Mouse (Mus musculus) spleen, postnatal 4 days (tissue): ENCODE results near the gene St3gal3.
A peak's percentile ranks its signal among the peaks of the same experiment; 100 is the strongest.

ENCODE experiments used
- DNase-seq, 2 experiments: peaks; one replicate each; pipeline ENCODE4 v3.0.0; 2022; ENCODE audit warnings: low spot score in 2 of 2

The St3gal3 gene

GRCm38 (mm10) chr4:117928699-117929241, 205.9 kb downstream of the St3gal3 start:
- DNase-seq, result peak; percentile 80 to 85

GRCm38 (mm10) chr4:117928234-117928633, 206.5 kb downstream of the St3gal3 start:
- DNase-seq, result peak; percentile 29 to 76

DNA sequence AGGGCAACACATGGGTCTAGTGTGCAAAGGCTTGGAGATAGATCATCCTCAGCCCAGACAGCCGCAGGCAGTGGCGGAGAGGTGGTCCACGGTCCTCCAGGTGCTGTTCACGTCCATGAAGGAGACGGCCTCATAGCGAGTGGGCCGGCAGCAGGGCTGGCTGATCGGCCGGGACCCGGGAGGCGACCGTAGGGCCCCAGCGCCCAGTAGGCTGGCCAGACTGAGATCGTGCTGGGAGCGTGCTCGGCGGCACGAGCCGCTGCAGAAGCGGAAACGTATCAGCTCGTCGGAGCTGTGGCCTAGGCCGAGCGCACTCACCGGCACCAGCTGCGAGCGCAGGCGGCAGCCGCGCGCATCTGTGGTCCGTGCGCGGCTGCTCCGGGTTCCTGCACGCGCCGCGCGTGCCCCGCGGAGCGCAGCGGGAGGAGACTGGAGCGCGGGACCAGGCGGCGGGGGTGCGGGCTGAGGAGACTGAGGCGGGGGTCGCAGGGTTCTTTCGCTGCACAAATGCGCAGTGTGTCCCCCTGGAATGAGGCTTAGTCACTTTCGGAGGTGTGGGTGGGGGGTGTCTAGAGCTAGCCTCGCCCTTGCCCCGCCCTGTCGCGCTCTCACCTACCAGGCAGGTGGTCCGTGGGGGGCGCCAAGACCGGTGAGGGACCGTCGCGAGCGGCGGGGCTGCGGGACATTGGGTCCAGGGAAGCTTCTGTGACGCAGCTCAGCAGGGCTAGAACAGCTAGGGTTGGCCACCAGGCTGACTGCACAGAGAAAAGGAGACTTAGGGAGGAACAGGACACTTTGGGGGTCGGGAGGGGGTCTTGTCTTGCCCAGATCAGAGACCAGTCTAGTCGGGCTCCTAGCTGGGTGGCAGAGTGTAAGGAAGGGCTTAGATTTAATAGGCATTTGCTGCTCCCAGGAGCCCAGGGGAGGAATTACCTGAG, 207.9 kb downstream of the St3gal3 start:
- peak; percentile 28 to 75 for DNase-seq

- DNase-seq, result no peak
These were observed 209.8 kb downstream of the St3gal3 start for GRCm38 (mm10) chr4:117924916-117925315.

- DNase-seq, result no peak
These were observed 211.3 kb downstream of the St3gal3 start for GRCm38 (mm10) chr4:117923450-117923849.

GRCm38 (mm10) chr4:117921358-117921757, 213.4 kb downstream of the St3gal3 start:
- no peak for DNase-seq

DNA sequence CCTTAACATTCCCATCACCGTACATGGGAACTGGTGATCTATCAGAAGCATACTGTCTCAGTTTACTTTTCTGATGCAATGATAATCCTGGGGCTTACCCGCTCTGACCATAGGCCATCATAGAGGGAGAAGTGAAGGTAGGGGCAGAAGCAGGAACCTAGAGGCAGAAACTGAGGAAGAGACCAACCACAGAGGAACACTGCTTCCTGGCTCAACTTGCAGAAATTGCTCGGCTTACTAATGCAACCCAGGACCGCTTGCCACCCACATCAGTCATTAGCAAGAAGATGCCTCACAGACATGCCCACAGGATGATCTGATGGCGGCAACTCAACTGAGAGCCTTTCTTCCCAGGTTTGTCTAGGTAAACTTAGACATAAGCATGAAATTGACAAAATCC, 216.0 kb downstream of the St3gal3 start:
- DNase-seq, result no peak

DNA sequence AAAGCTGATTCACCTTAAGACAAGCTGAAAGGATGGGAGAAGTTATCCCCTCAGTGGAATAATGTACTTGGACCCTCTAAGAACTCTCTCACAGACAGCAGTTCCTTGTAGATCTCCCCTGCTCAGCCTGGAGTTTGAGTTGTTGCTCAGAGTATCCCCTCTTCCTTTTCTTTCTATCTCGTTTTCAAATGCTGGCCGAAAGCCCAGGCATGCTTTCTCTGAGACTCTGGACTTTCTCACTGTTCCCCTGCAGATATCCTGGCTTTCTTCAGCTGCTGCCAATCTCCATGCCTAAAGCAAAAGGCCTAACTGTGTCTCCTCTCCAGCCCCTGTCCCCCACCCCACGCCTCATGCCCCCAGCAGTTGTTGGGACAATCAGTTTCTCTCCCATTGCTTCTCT, 216.5 kb downstream of the St3gal3 start:
- no peak for DNase-seq

DNA sequence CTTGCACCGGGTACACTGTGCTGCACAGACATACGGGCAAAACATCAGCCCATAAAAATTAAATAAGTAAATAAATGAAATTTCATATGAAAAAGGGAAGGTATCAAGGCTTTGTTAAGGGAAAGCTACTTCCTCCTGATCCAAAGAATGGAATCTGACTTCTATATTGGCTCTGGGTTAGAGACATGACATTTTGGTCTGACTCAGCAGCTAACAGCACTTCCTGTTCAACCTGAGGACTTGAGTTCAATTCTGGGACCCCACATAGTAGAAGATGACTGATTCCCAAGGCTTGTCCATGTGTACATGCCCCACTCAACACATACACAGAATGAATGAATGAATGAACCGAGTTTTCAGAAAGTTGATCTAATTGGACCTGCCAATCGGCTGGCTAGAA, 216.9 kb downstream of the St3gal3 start:
- no peak for DNase-seq

DNA sequence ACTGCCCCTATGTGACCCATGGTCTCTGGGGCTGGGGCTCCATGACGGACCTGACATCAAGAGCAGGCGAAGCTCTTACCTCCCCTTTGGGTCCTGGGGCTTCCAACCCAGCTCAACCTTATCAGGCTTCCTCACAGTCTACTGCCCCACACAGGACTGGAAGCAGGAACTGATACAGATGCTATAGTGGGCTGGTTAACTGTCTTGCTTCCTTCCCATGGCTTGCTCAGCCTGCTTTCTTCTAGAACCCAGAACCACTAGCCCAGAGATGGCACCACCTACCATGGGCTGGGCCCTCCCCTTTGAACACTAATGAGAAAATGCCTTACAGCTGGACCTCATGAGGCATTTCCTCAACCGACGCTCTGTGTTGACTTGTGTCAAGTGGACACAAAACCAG, 217.3 kb downstream of the St3gal3 start:
- no peak for DNase-seq

DNA sequence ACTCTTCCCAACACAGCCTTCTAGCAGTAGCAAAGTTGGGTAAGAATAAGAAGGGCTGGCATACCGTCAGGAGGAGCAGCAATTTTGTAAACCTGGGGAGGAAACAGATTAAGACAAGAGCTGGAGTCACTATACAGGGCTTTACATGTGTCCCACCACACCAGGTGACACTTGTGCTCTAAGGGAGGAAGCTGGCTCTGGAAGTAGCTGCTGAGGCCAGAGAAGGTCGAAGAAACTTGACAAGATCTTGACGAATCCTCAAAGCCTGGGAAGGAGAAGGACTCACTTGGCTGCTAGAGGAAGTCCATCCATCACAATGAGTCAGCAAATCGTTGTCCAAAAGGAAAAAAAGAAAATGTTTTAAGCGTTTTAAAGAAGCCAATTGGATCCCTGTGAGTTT, 218.3 kb downstream of the St3gal3 start:
- no peak for DNase-seq

- no peak for DNase-seq
These were observed 219.1 kb downstream of the St3gal3 start for GRCm38 (mm10) chr4:117915489-117916105.

- peak; percentile 91 to 95 for DNase-seq
These were observed 219.9 kb downstream of the St3gal3 start, which contains the start of gene Ipo13 for GRCm38 (mm10) chr4:117914591-117915442. Gene Ipo13, minus strand, starts transcription at chr4:117914999.

DNA sequence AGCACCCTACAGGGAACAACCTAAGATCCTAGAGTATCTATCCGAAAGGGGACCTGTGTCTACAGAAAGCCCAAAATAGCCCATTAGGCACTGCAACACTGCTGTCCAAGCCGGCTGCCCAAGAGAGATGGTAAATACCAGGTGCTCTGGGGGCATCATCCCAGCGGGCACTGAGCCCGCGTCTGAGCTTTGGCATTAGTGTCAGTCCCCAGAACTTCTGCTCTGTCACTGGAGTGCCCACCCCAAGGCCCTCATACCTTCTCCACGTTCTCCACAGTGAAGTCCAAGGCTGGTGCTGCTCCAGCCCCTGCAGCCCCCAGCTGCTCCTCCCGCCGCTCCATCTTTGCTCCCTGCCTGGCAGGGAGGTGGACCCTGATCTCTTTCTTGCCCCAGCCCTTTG, 220.7 kb downstream of the St3gal3 start:
- peak in 1 of 2 experiments; percentile 22 for DNase-seq

- peak in 1 of 2 experiments; percentile 12 for DNase-seq
These were observed 221.3 kb downstream of the St3gal3 start for GRCm38 (mm10) chr4:117913421-117913820.

- DNase-seq, result no peak
These were observed 221.9 kb downstream of the St3gal3 start for GRCm38 (mm10) chr4:117912685-117913273.

GRCm38 (mm10) chr4:117912131-117912561, 222.6 kb downstream of the St3gal3 start:
- DNase-seq, result peak in 1 of 2 experiments; percentile 11

DNA sequence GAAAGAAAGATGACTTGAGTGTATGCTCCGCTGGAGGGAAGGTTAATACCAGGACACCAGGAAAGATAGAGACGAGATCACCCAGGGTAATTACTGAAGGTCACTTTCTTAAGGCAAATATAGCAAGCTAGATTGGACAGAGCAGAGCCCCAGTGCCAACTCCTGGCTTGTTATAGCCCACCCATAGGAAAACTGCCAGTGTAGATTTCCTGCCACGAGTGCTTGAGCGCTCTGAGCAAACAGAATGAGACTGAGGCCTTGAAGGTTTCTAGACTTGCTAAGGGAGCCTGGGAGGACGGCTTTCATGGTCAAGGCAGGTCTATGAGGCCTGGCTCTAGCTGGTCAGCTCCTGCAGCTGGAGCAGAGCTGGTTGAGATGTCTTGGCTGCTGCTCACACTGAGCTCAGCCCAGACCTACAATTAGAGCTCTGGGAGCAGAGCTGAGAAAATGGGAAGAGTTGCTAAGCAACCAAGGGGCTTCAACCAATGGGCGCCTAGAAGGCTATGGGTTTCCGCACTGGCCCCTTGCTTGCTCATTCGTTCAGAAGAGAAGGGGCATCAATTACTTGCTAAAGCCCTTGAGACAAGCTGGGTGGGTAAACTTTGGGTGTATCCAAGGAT, 225.8 kb downstream of the St3gal3 start:
- no peak for DNase-seq

GRCm38 (mm10) chr4:117906196-117906595, 228.5 kb downstream of the St3gal3 start:
- DNase-seq, result no peak

DNA sequence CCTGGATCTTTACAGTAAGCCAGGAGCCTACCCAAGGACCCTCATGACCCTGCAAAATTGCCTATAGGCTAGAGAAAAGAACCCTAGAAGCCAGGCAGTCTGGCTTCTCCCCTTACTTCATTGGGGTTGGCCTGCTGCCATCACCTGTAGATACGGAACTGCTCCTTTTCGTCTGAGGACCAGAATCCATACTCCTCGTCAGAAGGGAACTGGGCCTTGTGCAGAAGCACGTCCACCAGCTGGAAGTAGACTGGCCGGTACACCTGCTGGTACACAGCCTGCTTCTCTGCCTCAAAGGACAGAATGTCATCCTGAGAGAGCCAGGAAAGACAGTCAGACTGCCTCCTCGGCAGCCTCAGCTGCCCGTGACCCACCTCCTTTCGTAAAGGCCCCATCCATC, 230.0 kb downstream of the St3gal3 start:
- DNase-seq, result no peak

- no peak for DNase-seq
These were observed 230.6 kb downstream of the St3gal3 start for GRCm38 (mm10) chr4:117904094-117904493.
